Mouse (Mus musculus) hindbrain, embryonic 10.5 days (tissue): ENCODE data around the gene Zbtb48. TPM values are rescaled to one million over a fixed set of nuclear protein-coding genes. Genes with fewer than 3 reads are reported as not detected.

ENCODE experiments used
- DNase-seq: peaks from one replicate; pipeline ENCODE4 v3.0.0-alpha.2; 2017; ENCODE audit warnings: low spot score
- H3K27ac ChIP-seq: fragments of 300-500 bp; sonication (generic); 2 replicates; pipeline ENCODE4 v1.5.1; 2016; ENCODE audit warnings: mild to moderate bottlenecking, moderate library complexity
- H3K27me3 ChIP-seq: fragments of 300-500 bp; sonication (generic); 2 replicates; pipeline ENCODE4 v1.6.1; 2016; ENCODE audit warnings: mild to moderate bottlenecking; ENCODE audit not compliant: poor library complexity, insufficient read depth, severe bottlenecking
- H3K36me3 ChIP-seq: fragments of 300-500 bp; sonication (generic); 2 replicates; pipeline ENCODE4 v1.6.1; 2016; ENCODE audit warnings: mild to moderate bottlenecking, moderate library complexity
- H3K4me1 ChIP-seq: fragments of 300-500 bp; sonication (generic); replicated peaks from 2 replicates; pipeline ENCODE4 v1.6.1; 2016; ENCODE audit warnings: mild to moderate bottlenecking
- H3K4me3 ChIP-seq: fragments of 300-500 bp; sonication (generic); 2 replicates; pipeline ENCODE4 v1.5.1; 2016; ENCODE audit warnings: mild to moderate bottlenecking, moderate library complexity
- H3K9me3 ChIP-seq: fragments of 300-500 bp; sonication (generic); 2 replicates; pipeline ENCODE4 v1.6.1; 2016; ENCODE audit warnings: mild to moderate bottlenecking, moderate library complexity
- WGBS: fragments of 180-500 bp; shearing (Covaris S2); methylation state at CpG from one replicate; pipeline ENCODE4 v1.1.7; 2016; 5-methylcytosine and 5-hydroxymethylcytosine counted together
- polyA plus RNA-seq: library from polyadenylated mRNA; unstranded; fragments of >200 nt; fragmentation: Nextera tagmentation; extraction: Ambion mirVana; gene quantifications from 2 replicates; pipeline ENCODE4 v1.2.1, GENCODE M21; 2016

Gene Zbtb48
- polyA plus RNA-seq, 1 experiment from 2014 or later: 25.9 TPM

GRCm38 (mm10) chr4:152024525-152024924, 2.9 kb downstream of the Zbtb48 start:
- DNase-seq: no peak
- Histone ChIP-seq H3K9me3 (no peaks in the 10 kb centered on the region), H3K27ac (no peak overlapping the region), H3K4me1 (peaks cover 64% of the 10 kb centered on the region), H3K27me3 (no peaks in the 10 kb centered on the region), H3K4me3 (0 out of 2 replicates have a peak overlapping the region, but pooled peaks have one; percentile 2), H3K36me3 (peaks cover 66% of the 10 kb centered on the region)
- 94% methylated on average over 11 of the region's 11 CpGs for WGBS

- no peak overlapping the region for H3K4me3 ChIP-seq
Measured at GRCm38 (mm10) chr4:152022506-152022905, 5.0 kb downstream of the Zbtb48 start.

GRCm38 (mm10) chr4:152021568-152022097, 5.8 kb downstream of the Zbtb48 start:
- 78% methylated on average over 12 of the region's 12 CpGs for WGBS
- no peak for DNase-seq
- H3K4me1 ChIP-seq: peaks cover 38% of the 10 kb centered on the region
- H3K4me3 ChIP-seq: no peak overlapping the region
- no peaks in the 10 kb centered on the region for H3K27me3 ChIP-seq
- H3K36me3 ChIP-seq: peaks cover 93% of the 10 kb centered on the region
- no peaks in the 10 kb centered on the region for H3K9me3 ChIP-seq
- no peak overlapping the region for H3K27ac ChIP-seq

More at GRCm38 (mm10) chr4:152022506-152022905, 5.0 kb downstream of the Zbtb48 start:
- no peak for DNase-seq
- H3K36me3 ChIP-seq: peaks cover 86% of the 10 kb centered on the region
- H3K27ac ChIP-seq: no peak overlapping the region
- peaks cover 46% of the 10 kb centered on the region for H3K4me1 ChIP-seq
- WGBS: 89% methylated on average over 8 of the region's 8 CpGs
- no peaks in the 10 kb centered on the region for H3K9me3 ChIP-seq
- no peaks in the 10 kb centered on the region for H3K27me3 ChIP-seq

GRCm38 (mm10) chr4:152020024-152020423, 7.4 kb downstream of the Zbtb48 start:
- Histone ChIP-seq H3K9me3 (no peaks in the 10 kb centered on the region), H3K27ac (no peak overlapping the region), H3K4me3 (no peak overlapping the region), H3K4me1 (peaks cover 22% of the 10 kb centered on the region), H3K36me3 (peaks cover 99% of the 10 kb centered on the region), H3K27me3 (no peaks in the 10 kb centered on the region)
- no peak for DNase-seq
- 93% methylated on average over 21 of the region's 21 CpGs for WGBS

- Histone ChIP-seq H3K27ac (no peak overlapping the region), H3K4me3 (no peak overlapping the region), H3K27me3 (no peaks in the 10 kb centered on the region), H3K36me3 (peaks cover 99% of the 10 kb centered on the region), H3K9me3 (no peaks in the 10 kb centered on the region), H3K4me1 (peaks cover 13% of the 10 kb centered on the region)
- DNase-seq: no peak
- 84% methylated on average over 6 of the region's 6 CpGs for WGBS
Measured at GRCm38 (mm10) chr4:152019073-152019472, 8.4 kb downstream of the Zbtb48 start.

- Histone ChIP-seq H3K4me1 (peaks cover 35% of the 10 kb centered on the region), H3K27ac (no peak overlapping the region), H3K27me3 (peaks cover 10% of the 10 kb centered on the region), H3K4me3 (no peak overlapping the region), H3K36me3 (peaks cover 60% of the 10 kb centered on the region), H3K9me3 (no peaks in the 10 kb centered on the region)
- DNase-seq: no peak
- 87% methylated on average over 12 of the region's 12 CpGs for WGBS
Measured at GRCm38 (mm10) chr4:152013036-152013813, 14.2 kb downstream of the Zbtb48 start.

- Histone ChIP-seq H3K36me3 (peaks cover 50% of the 10 kb centered on the region), H3K27me3 (peaks cover 22% of the 10 kb centered on the region), H3K9me3 (no peaks in the 10 kb centered on the region), H3K4me1 (peaks cover 46% of the 10 kb centered on the region), H3K4me3 (no peak overlapping the region), H3K27ac (no peak overlapping the region)
- WGBS: 95% methylated on average over 16 of the region's 16 CpGs
- no peak for DNase-seq
Measured at GRCm38 (mm10) chr4:152012109-152012508, 15.4 kb downstream of the Zbtb48 start.

GRCm38 (mm10) chr4:152011171-152011760, 16.2 kb downstream of the Zbtb48 start:
- WGBS: 77% methylated on average over 8 of the region's 8 CpGs
- peaks cover 42% of the 10 kb centered on the region for H3K36me3 ChIP-seq
- H3K4me3 ChIP-seq: peak overlapping the region; percentile 72
- peaks cover 30% of the 10 kb centered on the region for H3K27me3 ChIP-seq
- H3K27ac ChIP-seq: no peak overlapping the region
- H3K9me3 ChIP-seq: no peaks in the 10 kb centered on the region
- no peak for DNase-seq
- H3K4me1 ChIP-seq: peaks cover 54% of the 10 kb centered on the region

- H3K4me1 ChIP-seq: peaks cover 54% of the 10 kb centered on the region
- WGBS: 10% methylated on average over 13 of the region's 13 CpGs
- no peaks in the 10 kb centered on the region for H3K9me3 ChIP-seq
- 0 out of 2 replicates have a peak overlapping the region, but pooled peaks have one; percentile 84 for H3K27ac ChIP-seq
- DNase-seq: no peak
- peak overlapping the region; percentile 72 for H3K4me3 ChIP-seq
- H3K27me3 ChIP-seq: peaks cover 31% of the 10 kb centered on the region
- peaks cover 36% of the 10 kb centered on the region for H3K36me3 ChIP-seq
Measured at GRCm38 (mm10) chr4:152010707-152011134, 16.8 kb downstream of the Zbtb48 start.

GRCm38 (mm10) chr4:152010091-152010706, 17.3 kb downstream of the Zbtb48 start:
- Histone ChIP-seq H3K9me3 (no peaks in the 10 kb centered on the region), H3K4me3 (peak overlapping the region; percentile 72), H3K36me3 (peaks cover 31% of the 10 kb centered on the region), H3K27ac (peak overlapping the region; percentile 84), H3K4me1 (peaks cover 58% of the 10 kb centered on the region), H3K27me3 (peaks cover 31% of the 10 kb centered on the region)
- WGBS: 4% methylated on average over 10 of the region's 10 CpGs
- peak; percentile 30 for DNase-seq

GRCm38 (mm10) chr4:152009076-152010051, 18.1 kb downstream of the Zbtb48 start:
- DNase-seq: no peak
- H3K36me3 ChIP-seq: peaks cover 23% of the 10 kb centered on the region
- no peaks in the 10 kb centered on the region for H3K9me3 ChIP-seq
- peaks cover 31% of the 10 kb centered on the region for H3K27me3 ChIP-seq
- peaks cover 58% of the 10 kb centered on the region for H3K4me1 ChIP-seq
- peak overlapping the region; percentile 72 for H3K4me3 ChIP-seq
- peak overlapping the region; percentile 84 for H3K27ac ChIP-seq
- under 1% methylated on average over 115 of the region's 115 CpGs for WGBS

GRCm38 (mm10) chr4:152008622-152009075, 18.8 kb downstream of the Zbtb48 start, which contains the start of gene Klhl21:
Gene Klhl21, plus strand, starts transcription at chr4:152008803.
- Histone ChIP-seq H3K9me3 (no peaks in the 10 kb centered on the region), H3K27ac (peak within 1 kb of the TSS; percentile 84), H3K27me3 (peaks cover 31% of the 10 kb centered on the region), H3K4me1 (peaks cover 58% of the 10 kb centered on the region), H3K4me3 (peak within 1 kb of the TSS; percentile 72), H3K36me3 (peaks cover 16% of the 10 kb centered on the region)
- DNase-seq: peak; percentile 92
- under 1% methylated on average over 45 of the region's 45 CpGs for WGBS
